Mouse (Mus musculus): Measurements from ENCODE around the gene Wwp2.

DNA sequence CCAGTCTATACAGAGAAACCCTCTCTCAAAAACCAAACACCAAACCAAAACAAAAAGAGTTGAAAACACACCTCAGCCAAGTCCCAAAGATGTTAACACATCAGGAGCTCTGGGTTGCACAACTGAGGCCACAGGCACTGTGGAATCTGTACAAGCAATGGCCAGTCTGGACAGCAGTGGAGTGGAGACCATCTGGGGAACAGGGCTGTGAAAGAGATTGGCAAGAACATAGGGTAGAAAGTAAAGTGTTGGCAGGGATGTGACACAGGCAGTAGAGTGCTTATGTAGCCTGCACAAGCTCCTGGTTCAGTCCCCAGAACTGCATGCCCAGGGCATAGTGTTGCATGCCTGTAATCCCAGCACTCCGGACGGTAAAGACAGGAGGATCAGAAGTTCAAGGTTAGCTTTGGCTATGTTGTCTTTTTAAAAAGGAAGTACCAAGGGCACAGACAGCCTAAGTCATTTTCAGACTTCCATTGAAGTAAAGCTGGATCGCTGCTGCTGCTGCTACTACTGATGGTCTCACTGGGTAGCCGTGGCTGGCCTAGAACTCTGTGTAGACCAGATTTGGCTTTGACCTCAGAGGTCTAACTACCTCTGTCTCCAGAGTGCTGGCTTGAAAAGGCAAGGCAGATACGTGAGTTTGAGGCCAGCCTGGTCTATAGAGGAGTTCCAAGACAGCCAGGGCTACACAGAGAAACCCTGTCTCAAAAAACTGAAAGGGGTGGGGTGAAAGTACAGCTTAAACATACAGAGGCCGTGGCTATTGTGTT, 79.0 kb downstream of the Wwp2 start:
- no peak for TF ChIP-seq POLR2A (IDR thresholded peaks at IDR 0.05; ENCODE audit: control insufficient read depth, low read depth, low read length)
- TF ChIP-seq CTCF (IDR thresholded peaks at IDR 0.05; ENCODE audit: control insufficient read depth, insufficient read depth, insufficient replicate concordance, low read depth, low read length) = no peak
